Mouse (Mus musculus): ENCODE data around the gene Dync1li1. TPM values are rescaled to one million over a fixed set of nuclear protein-coding genes. Genes with fewer than 3 reads are reported as not detected.
A peak's percentile ranks its signal among the peaks of the same experiment; 100 is the strongest.
"Not testable (repeated sequence)": the region's sequence is repeated elsewhere in the genome, so short reads cannot be mapped to it uniquely, and the experiment has no call there.

Gene Dync1li1
- total RNA-seq, 2 experiments from 2014 or later, result 28.5 to 50.9 TPM

DNA sequence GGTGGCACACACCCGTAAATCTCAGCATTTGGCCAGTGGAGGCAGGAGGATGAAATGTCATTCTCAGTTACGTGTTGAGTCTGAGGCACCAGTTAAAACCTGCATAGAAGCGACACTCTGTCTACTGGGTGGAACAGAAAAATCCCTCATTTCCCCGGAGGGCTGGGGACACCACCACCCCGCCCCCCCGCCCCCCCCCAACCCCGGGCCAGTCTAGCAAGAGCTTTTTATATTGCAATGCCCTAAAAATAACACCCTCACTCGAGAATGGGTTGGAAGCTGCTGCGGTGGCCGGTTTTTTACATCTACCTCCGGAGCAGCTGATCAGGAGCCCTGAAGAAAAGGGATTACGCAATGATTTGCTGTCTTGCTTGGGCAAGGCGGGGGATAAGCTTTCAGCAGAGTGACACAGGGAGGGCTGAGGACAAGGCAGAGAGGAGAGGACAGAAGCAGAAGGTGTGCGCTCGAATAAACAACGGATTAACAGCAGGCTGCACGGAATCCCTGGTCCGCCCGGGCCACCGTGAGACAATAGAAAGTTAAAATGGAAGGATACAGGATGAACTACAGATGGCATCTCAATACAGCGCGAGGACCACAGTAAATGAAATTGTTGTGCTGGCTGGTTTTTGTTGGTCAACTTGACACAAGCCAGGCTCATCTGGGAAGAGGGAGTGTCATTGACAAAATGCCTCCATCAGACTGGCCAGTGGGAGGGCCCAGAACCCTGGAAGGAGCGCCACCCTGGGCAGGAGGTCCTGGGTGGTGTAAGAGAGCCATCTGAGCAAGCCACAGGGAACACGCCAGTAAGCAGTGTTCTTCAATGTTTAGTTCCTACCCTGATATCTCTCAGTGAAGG, 15.7 kb upstream of the Dync1li1 start:
- peak; percentile 94 for ATAC-seq (replicated peaks; ENCODE audit: poor library complexity)

DNA sequence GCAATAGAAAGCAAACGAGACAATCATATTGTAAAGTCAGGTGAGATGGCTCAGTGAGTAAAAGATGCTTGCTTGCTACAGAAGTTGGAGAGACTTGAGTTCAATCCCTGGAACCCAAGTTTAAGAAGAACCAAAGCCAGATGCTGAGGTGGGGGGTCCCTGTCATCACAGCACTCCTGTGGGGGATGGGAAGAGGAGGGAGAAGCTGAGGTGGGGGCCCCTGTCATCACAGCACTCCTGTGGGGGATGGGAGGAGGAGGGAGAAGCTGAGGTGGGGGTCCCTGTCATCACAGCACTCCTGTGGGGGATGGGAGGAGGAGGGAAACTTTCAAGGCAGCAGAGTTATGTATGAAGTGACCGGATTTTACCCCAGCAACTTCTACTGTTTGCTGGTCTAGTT, 15.0 kb upstream of the Dync1li1 start:
- ATAC-seq (replicated peaks; ENCODE audit: poor library complexity), result no peak

DNA sequence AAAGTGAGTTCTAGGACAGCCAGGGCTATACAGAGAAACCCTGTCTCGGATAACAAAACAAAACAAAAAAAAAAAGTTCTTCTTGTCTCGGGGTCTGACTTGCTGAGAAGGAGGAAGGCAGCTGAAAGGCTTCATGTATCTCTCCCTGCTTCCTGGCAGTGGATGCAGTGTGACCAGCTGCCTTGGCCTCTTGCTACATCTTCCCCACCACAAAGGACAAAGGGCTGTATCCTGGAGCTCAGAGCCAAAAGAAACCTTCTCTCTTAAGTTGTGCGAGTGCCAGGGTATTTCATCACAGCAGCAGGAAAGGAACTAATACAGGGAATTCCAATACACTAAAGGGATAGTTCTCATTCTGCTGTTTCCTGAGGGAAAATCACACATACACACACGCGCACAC, 10.0 kb upstream of the Dync1li1 start:
- peak; percentile 83 for ATAC-seq (replicated peaks; ENCODE audit: poor library complexity)

DNA sequence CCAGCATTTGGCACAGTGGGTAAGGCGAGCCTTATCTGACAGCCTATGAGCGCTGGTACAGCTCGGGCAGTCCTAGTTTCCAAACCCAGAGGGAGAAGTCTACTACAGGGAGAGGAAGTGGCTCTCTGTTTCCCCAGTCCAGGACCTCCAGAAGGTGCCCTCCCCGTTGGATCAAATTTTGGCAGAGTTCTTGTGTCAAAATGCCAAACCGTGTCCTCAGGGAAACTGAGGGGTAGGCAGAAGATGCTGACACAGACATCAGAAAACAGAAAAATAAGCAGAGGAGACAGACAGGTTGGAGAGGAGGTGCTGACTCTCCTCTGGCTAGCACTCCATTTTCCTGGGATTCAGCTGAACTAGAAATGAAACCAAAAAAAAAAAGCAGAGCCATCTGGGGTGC, 8.6 kb upstream of the Dync1li1 start:
- no peak for ATAC-seq (replicated peaks; ENCODE audit: poor library complexity)

- ATAC-seq (replicated peaks; ENCODE audit: poor library complexity), result no peak
These were observed 8.1 kb upstream of the Dync1li1 start for GRCm38 (mm10) chr9:114680531-114680930.

- peak; percentile 68 for ATAC-seq (replicated peaks; ENCODE audit: poor library complexity)
These were observed 6.4 kb upstream of the Dync1li1 start for GRCm38 (mm10) chr9:114682193-114682592.

DNA sequence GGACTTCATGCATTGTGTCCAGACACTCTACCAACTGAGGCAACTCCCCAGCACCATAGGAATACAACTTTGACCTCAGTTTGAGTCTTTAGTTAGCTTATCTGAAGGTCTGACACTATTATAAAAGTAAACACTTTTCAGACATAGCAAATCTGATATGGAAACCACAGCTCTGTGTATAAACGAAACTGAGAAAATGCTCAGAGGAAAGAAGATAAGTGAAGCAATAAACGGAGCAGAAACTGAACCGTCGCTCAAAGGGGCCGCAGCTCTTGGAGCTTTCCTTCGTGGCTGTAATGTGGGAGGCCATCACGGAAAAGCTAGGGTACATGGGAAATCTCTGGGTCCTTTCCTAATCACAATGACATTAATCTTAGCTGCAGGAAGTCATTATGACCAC, 2.3 kb upstream of the Dync1li1 start:
- ATAC-seq (replicated peaks; ENCODE audit: poor library complexity), result no peak

DNA sequence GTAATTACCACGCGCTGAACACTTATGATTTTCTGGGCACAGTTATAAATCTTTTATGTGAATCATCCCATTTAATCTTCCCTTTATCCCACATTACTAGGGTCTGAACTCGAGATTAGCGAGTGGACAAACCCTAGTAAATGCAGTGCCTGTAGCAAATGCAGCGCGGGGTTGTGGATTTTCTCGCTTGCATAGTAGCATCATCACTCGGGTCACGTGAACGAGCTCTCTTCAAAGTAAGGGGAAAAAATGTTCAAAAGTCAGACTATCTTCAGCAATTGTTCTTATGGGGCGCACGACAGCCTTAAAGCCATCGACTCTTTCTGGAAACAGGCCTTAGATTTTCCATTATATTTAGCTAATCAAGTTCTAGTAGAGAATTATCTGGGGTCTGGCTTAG, 951 bp upstream of the Dync1li1 start:
- ATAC-seq (replicated peaks; ENCODE audit: poor library complexity), result no peak

- ATAC-seq (replicated peaks; ENCODE audit: poor library complexity), result peak; percentile 31
These were observed 390 bp downstream of the Dync1li1 start for GRCm38 (mm10) chr9:114688953-114689407.

- ATAC-seq (replicated peaks; ENCODE audit: poor library complexity), result peak; percentile 26
These were observed 1.6 kb downstream of the Dync1li1 start for GRCm38 (mm10) chr9:114690119-114690601.

DNA sequence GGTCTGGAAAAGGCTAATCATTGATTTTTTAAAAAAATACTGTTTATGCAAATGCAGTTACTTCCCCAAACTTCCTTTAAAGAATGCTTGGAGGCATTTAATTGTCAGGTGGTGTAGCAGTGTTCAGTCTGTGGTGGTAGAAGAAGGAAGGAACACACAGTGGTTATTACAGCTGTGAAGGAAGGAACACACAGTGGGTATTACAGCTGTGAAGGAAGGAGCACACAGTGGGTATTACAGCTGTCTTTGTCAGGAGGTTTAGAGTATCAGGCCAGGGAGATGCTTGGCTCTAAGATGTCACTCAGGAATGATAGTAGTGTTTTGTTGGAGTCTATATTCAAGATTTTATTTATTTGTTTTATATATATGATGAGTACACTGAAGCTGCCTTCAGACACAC, 2.5 kb downstream of the Dync1li1 start:
- ATAC-seq (replicated peaks; ENCODE audit: poor library complexity), result no peak

GRCm38 (mm10) chr9:114695662-114696061, 7.1 kb downstream of the Dync1li1 start:
- not testable (repeated sequence) for ATAC-seq (replicated peaks; ENCODE audit: poor library complexity)

GRCm38 (mm10) chr9:114697072-114697471, 8.5 kb downstream of the Dync1li1 start:
- ATAC-seq (replicated peaks; ENCODE audit: poor library complexity), result no peak

DNA sequence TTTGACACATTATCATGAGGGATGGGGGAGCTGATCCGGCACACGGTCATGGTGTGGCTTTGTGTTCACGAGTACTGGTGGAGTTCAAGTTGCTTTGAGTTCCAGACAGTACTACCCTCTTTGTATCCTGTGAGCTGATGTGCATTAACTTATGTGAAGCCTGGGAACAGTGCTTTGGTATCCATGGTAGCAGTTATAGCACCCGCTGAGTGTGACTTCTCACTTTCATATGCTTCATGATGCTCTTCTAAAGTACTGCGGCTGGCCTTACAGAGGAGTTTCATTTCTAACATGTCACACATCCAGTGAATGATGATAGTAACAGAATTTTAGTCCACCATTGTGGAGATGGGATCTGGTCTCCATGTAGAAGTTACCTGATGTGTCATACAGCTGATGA, 9.3 kb downstream of the Dync1li1 start:
- no peak for ATAC-seq (replicated peaks; ENCODE audit: poor library complexity)

DNA sequence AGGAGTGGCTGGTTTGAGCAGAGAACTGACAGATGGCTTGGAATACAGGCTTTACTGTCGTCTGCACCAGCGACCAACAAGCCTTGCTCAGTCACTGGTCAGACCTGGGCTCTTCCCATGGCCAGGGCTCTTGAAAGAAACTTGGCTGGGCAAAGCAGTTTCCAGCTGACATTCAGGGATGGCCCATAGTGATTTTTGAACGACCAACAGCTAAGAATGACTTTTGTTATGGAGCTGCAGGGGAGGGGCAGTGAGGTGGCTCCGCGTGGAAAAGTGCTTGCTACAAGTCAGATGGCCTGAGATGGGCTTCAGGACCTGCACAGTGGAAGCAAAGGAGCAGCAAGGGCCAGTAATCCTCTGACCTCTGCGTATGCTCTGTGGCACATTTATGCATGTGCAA, 10.7 kb downstream of the Dync1li1 start:
- ATAC-seq (replicated peaks; ENCODE audit: poor library complexity), result no peak

- ATAC-seq (replicated peaks; ENCODE audit: poor library complexity), result peak; percentile 94
These were observed 11.5 kb downstream of the Dync1li1 start for GRCm38 (mm10) chr9:114699882-114700665.

GRCm38 (mm10) chr9:114701031-114701430, 12.4 kb downstream of the Dync1li1 start:
- peak; percentile 26; the same call in 1 of the 2 replicates for ATAC-seq (replicated peaks; ENCODE audit: poor library complexity)

- ATAC-seq (replicated peaks; ENCODE audit: poor library complexity), result no peak
These were observed 13.3 kb downstream of the Dync1li1 start for GRCm38 (mm10) chr9:114701921-114702320.

DNA sequence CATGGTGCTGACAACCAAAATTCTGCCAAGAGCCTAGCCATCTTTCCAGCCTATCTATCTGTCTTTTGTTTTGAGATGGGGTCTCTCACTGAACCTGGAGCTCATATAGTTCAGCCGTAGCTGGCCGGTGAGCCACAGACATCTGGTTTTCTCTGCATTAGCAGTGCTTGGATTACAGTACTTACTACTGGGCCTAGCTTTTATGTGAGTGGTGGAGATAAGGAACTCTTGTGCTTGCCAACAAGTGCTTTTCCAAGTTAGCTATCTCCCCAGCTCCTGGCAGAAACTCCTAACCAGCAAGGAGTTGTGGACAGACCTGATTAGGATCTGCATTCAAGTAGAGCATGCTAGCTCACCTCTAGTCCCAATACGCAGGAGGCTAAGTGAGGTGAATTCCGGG, 19.2 kb downstream of the Dync1li1 start:
- peak; percentile 62 for ATAC-seq (replicated peaks; ENCODE audit: poor library complexity)

DNA sequence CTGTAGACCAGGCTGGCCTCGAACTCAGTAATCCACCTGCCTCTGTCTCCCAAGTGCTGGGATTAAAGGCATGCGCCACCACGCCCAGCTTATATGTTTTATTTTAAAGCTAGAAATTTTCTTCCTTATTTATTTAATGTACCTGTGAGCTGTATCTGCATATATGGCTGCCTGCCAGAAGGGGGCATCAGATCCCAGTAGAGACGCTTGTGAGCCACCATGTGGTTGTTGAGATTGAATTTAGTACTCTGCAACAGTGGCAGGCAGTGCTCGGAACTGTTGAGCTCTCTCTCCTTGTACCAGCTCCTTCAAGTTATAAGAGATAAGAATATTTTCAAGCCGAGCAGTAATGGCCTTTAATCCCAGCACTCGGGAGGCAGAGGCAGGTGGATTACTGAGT, 21.8 kb downstream of the Dync1li1 start:
- ATAC-seq (replicated peaks; ENCODE audit: poor library complexity), result peak; percentile 86

DNA sequence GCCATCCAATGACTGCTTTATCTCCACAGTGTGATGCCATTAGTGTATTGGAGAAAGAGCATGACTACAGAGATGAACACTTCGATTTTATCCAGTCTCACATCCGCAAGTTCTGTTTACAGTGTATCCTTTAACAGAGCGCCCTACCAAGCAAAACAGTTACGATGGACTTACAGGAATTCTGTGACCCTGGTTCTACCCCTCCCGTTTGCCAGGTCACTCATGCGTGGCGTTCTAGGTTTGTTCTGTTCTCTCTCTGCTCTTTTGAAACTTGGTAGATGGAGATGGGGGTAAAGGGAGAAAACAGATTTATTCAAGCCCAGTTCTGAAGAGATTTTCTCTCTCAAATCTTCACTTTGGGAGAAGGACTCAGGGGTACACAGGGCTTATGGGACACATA, 24.9 kb downstream of the Dync1li1 start:
- no peak for ATAC-seq (replicated peaks; ENCODE audit: poor library complexity)
